Mouse (Mus musculus): ENCODE results near the gene Itpka.
"Not testable (repeated sequence)": the region's sequence is repeated elsewhere in the genome, so short reads cannot be mapped to it uniquely, and the experiment has no call there.

Itpka gene

GRCm38 (mm10) chr2:119741581-119742411 is at the start of gene Itpka:
Gene Itpka, plus strand, starts transcription at chr2:119742337.
- DNase-seq (ENCODE audit: low spot score) = no peak

DNA sequence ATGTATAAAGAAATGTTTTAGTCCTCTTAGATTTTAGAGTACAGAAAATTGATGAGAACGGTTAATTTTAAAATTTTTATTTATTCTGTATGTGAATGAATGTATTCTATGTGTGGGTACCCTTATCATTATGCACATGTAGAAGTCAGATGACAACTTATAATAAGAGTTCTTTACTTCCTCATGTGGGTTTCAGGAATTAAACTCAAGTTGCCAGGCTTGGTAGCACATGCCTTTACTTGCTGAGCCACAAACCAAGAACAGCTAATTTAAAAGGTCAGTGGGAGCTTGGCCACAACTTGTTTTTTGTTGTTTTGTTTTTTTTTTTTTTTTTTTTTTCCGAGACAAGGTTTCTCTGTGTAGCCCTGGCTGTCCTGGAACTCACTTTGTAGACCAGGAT is 47.3 kb upstream of the Itpka start:
- no peak for DNase-seq (ENCODE audit: low spot score)

- DNase-seq (ENCODE audit: low spot score) = no peak
These were observed 46.0 kb upstream of the Itpka start for GRCm38 (mm10) chr2:119696111-119696510.

DNA sequence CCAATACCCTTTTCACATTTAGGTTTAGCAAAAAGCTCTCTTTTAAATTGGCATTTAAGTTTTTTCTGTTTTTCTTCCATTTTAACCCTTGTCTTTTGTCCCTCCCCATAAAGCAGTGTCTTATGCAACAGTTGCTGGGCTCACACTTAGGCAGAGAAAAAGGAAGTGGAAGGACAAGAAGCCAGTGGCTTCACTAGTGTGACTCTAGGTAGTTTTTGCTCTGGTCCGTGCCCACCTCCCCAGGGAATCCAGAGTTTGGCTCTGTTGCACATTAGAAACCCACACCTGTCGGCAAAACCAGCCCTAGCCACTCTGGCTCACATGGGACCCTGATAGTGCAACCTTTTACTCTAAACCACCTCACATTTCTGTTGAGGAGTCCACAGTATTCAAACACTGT is 43.7 kb upstream of the Itpka start:
- no peak for DNase-seq (ENCODE audit: low spot score)

DNA sequence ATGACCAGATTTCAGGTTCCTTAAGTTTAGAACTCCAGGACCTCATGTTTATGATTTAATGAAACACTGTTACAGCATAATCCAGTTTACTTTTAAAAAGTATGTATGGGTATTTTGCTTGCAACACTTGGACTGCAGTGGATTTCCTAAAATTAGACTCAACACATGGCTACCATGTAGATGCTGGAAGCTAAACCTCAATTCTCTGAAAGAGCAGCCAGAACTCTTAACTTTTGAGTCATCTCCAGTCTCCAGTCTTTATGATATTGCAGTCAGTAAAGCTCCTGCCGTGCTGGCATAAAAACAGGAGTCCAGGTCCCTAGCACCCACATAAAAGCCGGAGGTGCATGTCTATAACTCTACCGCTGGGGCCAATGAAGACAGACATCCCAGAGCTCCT is 42.2 kb upstream of the Itpka start:
- no peak for DNase-seq (ENCODE audit: low spot score)

- peak; percentile 35 for DNase-seq (ENCODE audit: low spot score)
These were observed 39.0 kb upstream of the Itpka start for GRCm38 (mm10) chr2:119703171-119703570.

- no peak for DNase-seq (ENCODE audit: low spot score)
These were observed 34.5 kb upstream of the Itpka start for GRCm38 (mm10) chr2:119707676-119708075.

DNA sequence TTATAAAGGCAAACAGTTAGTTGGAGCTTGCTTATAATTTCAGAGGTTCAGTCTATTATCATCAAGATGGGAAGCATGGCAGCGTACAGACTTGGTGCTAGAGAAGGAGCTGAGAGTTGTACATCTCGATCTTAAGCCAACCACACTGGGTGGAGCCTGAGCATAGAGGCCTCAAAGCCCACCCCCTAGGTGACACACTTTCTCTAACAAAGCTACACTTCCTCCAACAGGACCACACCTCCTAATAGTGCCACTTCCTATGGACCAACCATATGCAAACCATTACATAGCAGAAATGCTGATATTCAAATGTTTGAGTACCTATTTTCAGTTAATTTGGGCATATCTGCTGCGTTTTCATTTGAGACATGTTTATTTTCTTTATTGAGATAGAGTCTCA is 32.1 kb upstream of the Itpka start:
- no peak for DNase-seq (ENCODE audit: low spot score)

DNA sequence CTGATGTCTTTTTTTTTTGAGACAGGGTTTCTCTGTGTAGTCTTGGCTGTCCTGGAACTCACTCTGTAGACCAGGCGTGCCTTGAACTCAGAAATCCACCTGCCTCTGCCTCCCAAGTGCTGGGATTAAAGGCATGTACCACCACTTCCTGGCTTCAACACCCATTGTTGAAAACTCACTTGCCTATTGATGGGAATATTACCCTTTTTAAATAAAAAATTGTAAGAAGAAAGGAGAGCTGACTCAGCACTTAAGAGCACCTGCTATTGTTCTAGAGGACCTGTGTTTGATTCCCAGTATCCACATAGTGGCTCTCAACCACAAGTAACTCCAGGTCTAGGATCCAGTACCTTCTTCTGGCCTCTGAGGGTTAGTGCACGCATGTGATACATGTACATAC is 26.3 kb upstream of the Itpka start:
- DNase-seq (ENCODE audit: low spot score) = not testable (repeated sequence)

- no peak for DNase-seq (ENCODE audit: low spot score)
These were observed 21.1 kb upstream of the Itpka start for GRCm38 (mm10) chr2:119721070-119721469.

- no peak for DNase-seq (ENCODE audit: low spot score)
These were observed 14.2 kb upstream of the Itpka start for GRCm38 (mm10) chr2:119727762-119728416.

DNA sequence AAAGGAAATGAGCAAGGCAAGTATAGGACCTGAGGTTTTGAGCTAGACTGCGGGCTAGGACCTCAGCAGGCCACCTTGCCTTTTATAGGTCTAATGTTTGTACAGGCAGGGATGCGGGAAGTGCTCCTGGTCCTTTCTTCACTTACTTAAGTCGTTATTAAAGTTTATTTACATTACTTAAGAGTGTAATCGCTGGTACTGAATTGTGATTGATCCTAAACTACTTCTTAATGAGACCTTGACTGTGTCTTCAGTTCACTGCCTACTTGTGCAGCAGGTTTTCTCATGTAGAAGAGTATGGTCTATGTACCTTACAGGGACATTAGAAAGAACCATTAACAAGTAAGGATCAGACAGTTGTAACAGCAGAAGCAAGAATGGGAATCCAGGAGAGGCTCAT is 11.4 kb upstream of the Itpka start:
- no peak for DNase-seq (ENCODE audit: low spot score)

GRCm38 (mm10) chr2:119737124-119737523 is 5.0 kb upstream of the Itpka start:
- DNase-seq (ENCODE audit: low spot score) = no peak

DNA sequence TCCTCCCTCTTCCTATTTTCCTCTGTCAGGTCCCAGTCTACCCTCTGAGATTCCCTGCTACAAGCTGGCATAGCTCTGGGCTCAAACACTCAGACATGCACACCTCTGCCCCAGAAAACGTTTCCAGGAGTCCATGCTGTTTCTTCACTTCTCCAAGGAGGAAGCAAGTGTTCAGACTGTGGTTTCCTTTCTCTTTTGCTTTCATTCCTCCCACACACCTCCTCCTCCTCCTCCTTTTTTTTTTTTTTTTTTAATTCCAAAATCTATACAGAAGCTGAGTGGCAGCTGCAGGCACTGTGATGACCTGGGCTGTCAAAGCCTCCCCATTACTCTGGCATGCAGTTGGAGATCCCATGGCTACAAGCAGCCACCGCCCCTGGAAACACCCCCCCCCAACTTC is 1.6 kb upstream of the Itpka start:
- no peak for DNase-seq (ENCODE audit: low spot score)

DNA sequence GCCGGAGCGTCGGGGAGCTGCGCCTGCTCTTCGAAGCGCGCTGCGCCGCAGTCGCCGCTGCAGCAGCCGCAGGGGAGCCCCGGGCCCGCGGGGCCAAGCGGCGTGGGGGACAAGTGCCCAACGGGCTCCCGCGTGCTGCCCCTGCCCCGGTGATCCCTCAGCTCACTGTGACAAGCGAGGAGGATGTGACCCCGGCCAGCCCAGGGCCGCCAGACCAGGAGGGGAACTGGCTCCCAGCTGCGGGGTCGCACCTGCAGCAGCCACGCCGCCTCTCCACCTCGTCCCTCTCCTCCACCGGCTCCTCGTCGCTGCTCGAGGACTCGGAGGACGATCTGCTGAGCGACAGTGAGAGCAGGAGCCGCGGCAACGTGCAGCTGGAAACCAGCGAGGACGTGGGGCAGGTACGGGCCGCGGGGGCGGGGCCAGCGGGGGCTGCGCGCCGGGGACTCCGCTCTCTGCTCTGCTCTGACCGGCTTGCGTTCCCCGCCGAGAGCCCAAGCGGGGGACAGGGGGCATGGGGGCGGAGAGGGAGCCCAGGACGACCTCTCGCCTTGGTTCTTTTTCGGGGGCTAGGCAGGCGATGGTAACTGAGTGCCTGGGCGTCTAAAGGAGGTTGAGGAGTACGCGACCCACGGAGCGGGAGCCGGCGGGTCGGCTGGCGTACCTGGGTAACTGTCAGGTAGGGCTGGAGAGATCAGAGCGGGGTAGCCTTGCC is 481 bp downstream of the Itpka start:
- no peak for DNase-seq (ENCODE audit: low spot score)

DNA sequence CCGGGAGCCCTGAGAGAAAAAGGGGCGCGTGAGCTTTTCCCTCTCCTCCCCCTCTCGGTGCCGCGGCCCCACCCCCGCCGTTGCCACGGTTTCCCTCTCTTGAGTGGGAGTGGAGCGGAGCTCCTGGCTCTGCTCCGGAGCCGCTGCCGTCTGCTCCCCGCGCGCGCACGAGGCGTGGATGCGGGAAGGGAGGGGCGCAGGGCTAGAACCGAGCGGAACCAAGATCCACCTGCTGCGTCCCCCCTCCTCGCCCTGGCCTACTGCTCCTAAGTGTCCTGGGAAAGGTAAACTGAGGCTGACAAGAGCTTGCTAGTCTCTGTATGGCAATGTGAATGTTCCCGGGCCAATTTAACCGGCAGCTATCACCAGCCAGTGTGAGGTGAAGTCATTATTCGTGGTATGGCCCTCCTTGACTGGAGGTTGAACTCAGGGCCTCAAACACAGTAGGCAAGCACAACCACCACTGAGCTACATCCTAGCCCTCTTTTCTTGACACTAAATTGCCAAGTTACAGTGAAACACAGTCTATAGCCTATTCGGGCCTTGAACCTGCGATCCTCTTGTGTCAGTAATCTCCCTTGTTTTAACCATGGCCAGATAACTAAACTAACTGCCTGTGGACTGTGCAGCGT is 1.2 kb downstream of the Itpka start:
- DNase-seq (ENCODE audit: low spot score) = no peak

- no peak for DNase-seq (ENCODE audit: low spot score)
These were observed 1.6 kb downstream of the Itpka start for GRCm38 (mm10) chr2:119743808-119744162.

- DNase-seq (ENCODE audit: low spot score) = no peak
These were observed 2.3 kb downstream of the Itpka start for GRCm38 (mm10) chr2:119744163-119745111.

- no peak for DNase-seq (ENCODE audit: low spot score)
These were observed 3.1 kb downstream of the Itpka start for GRCm38 (mm10) chr2:119745281-119745680.

GRCm38 (mm10) chr2:119747554-119747953 is 5.4 kb downstream of the Itpka start:
- no peak for DNase-seq (ENCODE audit: low spot score)

DNA sequence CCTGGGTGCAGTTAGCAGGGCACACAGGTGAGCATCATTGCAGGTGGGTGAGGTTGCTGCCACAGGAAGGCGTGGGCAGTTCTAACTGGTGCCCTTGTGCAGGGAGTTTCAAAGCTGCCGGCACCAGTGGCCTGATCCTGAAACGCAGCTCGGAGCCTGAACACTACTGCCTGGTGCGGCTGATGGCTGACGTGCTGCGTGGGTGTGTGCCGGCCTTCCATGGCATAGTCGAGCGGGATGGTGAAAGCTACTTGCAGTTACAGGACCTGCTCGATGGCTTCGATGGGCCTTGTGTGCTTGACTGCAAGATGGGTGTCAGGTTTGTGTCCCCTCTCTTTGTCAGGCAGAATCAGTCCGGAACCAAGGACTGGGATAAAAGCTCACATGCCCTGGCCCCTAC is 7.1 kb downstream of the Itpka start:
- DNase-seq (ENCODE audit: low spot score) = no peak
